Mouse (Mus musculus): ENCODE results near the gene Pnmt. TPM values are rescaled to one million over a fixed set of nuclear protein-coding genes. Genes with fewer than 3 reads are reported as not detected.

The Pnmt gene
- polyA plus RNA-seq, 1 experiment, result 1.3 TPM

DNA sequence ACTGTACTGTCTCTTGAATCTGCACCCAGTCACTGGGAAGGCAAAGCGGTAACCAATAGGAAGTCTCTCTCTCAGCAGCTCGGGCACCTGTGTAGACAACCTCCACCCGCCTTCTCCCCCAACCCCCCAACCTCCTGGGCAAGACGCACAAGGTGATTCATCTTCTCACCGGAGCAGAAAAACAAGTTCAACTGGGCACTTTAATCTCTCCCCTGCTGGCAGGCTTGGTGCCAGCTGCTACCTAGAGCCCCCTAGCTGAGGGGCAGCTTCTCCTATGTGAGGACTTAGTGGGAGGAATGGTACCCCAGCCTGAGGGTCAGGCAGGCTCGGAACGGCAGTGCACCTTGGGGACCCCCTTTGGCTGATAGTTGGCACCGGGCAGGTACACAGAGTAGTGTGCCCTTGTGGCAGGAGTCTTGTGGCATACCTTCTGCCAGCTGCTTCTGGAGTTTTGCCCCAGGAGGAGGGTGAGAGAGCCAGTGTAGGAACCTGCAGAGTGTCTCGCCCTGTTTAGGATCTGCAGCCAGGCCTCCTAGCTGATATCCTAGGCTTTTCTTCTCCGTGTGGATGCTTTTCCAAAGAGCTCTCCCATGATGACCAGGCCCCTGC lies 32.8 kb downstream of the Pnmt start:
- WGBS, result 85% methylated on average over 10 of the region's 10 CpGs
- Histone ChIP-seq H3K4me1 (replicated peaks; ENCODE audit: control insufficient read depth, insufficient read depth, low read length) (no peaks in the 10 kb centered on the region), H3K27me3 (ENCODE audit: control insufficient read depth, insufficient read depth, low read length) (no peaks in the 10 kb centered on the region; the same call in 1 of the 2 replicates), H3K36me3 (ENCODE audit: control insufficient read depth, insufficient read depth, low read length) (no peaks in the 10 kb centered on the region), H3K27ac (ENCODE audit: control insufficient read depth, insufficient read depth, low read length) (no peak overlapping the region), H3K4me3 (ENCODE audit: control insufficient read depth, insufficient read depth, low read length) (no peak overlapping the region)
- DNase-seq, result no peak
- TF ChIP-seq POLR2A (IDR thresholded peaks at IDR 0.05; ENCODE audit: control insufficient read depth, extremely low read depth, insufficient read depth, low read length, poor library complexity) (no peak), CTCF (IDR thresholded peaks at IDR 0.05; ENCODE audit: borderline replicate concordance, control insufficient read depth, extremely low read depth, insufficient read depth, low read length, poor library complexity) (no peak)

DNA sequence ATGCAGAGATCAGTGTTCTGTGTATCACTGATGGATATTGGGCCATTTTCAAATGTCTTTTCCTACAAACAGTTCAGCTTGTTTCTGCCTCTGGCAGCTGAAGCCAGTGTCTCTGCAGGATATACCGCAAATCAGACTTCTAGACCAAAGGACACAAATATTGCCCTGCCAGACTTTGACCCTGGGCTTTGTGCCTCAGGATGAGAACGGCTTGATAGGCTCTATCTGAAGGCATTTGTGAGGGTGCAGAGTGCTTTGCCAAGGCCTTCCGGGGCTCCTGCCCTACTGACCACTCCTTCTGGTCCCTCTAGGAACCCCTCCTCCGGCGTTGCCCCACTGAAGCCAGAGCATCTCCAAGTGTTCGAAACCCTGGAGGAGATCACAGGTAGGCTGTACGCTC lies 40.3 kb downstream of the Pnmt start:
- no peaks in the 10 kb centered on the region for H3K4me1 ChIP-seq (replicated peaks; ENCODE audit: control insufficient read depth, insufficient read depth, low read length)
- TF ChIP-seq POLR2A (IDR thresholded peaks at IDR 0.05; ENCODE audit: control insufficient read depth, extremely low read depth, insufficient read depth, low read length, poor library complexity), result no peak
- no peak for TF ChIP-seq CTCF (IDR thresholded peaks at IDR 0.05; ENCODE audit: borderline replicate concordance, control insufficient read depth, extremely low read depth, insufficient read depth, low read length, poor library complexity)
- no peaks in the 10 kb centered on the region for H3K27me3 ChIP-seq (ENCODE audit: control insufficient read depth, insufficient read depth, low read length)
- H3K4me3 ChIP-seq (ENCODE audit: control insufficient read depth, insufficient read depth, low read length), result no peak overlapping the region
- no peaks in the 10 kb centered on the region for H3K36me3 ChIP-seq (ENCODE audit: control insufficient read depth, insufficient read depth, low read length)
- no peak overlapping the region for H3K27ac ChIP-seq (ENCODE audit: control insufficient read depth, insufficient read depth, low read length)
- 94% methylated on average over 7 of the region's 7 CpGs for WGBS
- no peak for DNase-seq

GRCm38 (mm10) chr11:98428436-98428835 lies 42.2 kb downstream of the Pnmt start:
- WGBS, result 92% methylated on average over 5 of the region's 5 CpGs
- H3K4me1 ChIP-seq (replicated peaks; ENCODE audit: control insufficient read depth, insufficient read depth, low read length), result no peaks in the 10 kb centered on the region
- H3K36me3 ChIP-seq (ENCODE audit: control insufficient read depth, insufficient read depth, low read length), result no peaks in the 10 kb centered on the region
- no peak overlapping the region for H3K4me3 ChIP-seq (ENCODE audit: control insufficient read depth, insufficient read depth, low read length)
- DNase-seq, result no peak
- no peaks in the 10 kb centered on the region for H3K27me3 ChIP-seq (ENCODE audit: control insufficient read depth, insufficient read depth, low read length)
- TF ChIP-seq CTCF (IDR thresholded peaks at IDR 0.05; ENCODE audit: borderline replicate concordance, control insufficient read depth, extremely low read depth, insufficient read depth, low read length, poor library complexity) (no peak), POLR2A (IDR thresholded peaks at IDR 0.05; ENCODE audit: control insufficient read depth, extremely low read depth, insufficient read depth, low read length, poor library complexity) (no peak)
- H3K27ac ChIP-seq (ENCODE audit: control insufficient read depth, insufficient read depth, low read length), result no peak overlapping the region

- TF ChIP-seq POLR2A (IDR thresholded peaks at IDR 0.05; ENCODE audit: control insufficient read depth, extremely low read depth, insufficient read depth, low read length, poor library complexity) (no peak), CTCF (IDR thresholded peaks at IDR 0.05; ENCODE audit: borderline replicate concordance, control insufficient read depth, extremely low read depth, insufficient read depth, low read length, poor library complexity) (no peak)
- no peak overlapping the region for H3K4me3 ChIP-seq (ENCODE audit: control insufficient read depth, insufficient read depth, low read length)
- H3K27me3 ChIP-seq (ENCODE audit: control insufficient read depth, insufficient read depth, low read length), result no peaks in the 10 kb centered on the region
- WGBS, result 86% methylated on average over 9 of the region's 9 CpGs
- H3K27ac ChIP-seq (ENCODE audit: control insufficient read depth, insufficient read depth, low read length), result no peak overlapping the region
- H3K4me1 ChIP-seq (replicated peaks; ENCODE audit: control insufficient read depth, insufficient read depth, low read length), result no peaks in the 10 kb centered on the region
- no peaks in the 10 kb centered on the region for H3K36me3 ChIP-seq (ENCODE audit: control insufficient read depth, insufficient read depth, low read length)
- no peak for DNase-seq
Observed at GRCm38 (mm10) chr11:98431743-98432502, 45.7 kb downstream of the Pnmt start.

DNA sequence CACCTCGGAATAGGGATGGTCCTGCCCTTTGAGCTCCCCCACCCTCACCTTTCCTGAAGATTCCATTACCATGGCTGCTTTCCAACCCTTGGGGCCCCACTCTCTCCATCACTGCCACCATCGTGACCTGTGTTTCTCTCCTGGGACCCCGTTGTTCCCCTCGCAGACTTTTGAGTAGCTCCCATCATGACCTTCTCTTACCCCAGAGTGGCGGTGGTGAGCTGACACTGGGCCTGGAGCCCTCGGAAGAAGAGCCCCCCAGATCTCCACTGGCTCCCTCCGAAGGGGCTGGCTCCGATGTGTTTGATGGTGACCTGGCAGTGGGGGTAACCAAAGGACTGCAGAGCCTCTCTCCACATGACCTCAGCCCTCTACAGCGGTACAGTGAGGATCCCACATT lies 49.5 kb downstream of the Pnmt start:
- Histone ChIP-seq H3K27ac (ENCODE audit: control insufficient read depth, insufficient read depth, low read length) (no peak overlapping the region), H3K27me3 (ENCODE audit: control insufficient read depth, insufficient read depth, low read length) (no peaks in the 10 kb centered on the region), H3K4me1 (replicated peaks; ENCODE audit: control insufficient read depth, insufficient read depth, low read length) (peaks cover 7% of the 10 kb centered on the region), H3K4me3 (ENCODE audit: control insufficient read depth, insufficient read depth, low read length) (no peak overlapping the region), H3K36me3 (ENCODE audit: control insufficient read depth, insufficient read depth, low read length) (peaks cover 4% of the 10 kb centered on the region; the same call in 1 of the 2 replicates)
- DNase-seq, result no peak
- 87% methylated on average over 9 of the region's 9 CpGs for WGBS
- TF ChIP-seq CTCF (IDR thresholded peaks at IDR 0.05; ENCODE audit: borderline replicate concordance, control insufficient read depth, extremely low read depth, insufficient read depth, low read length, poor library complexity) (no peak), POLR2A (IDR thresholded peaks at IDR 0.05; ENCODE audit: control insufficient read depth, extremely low read depth, insufficient read depth, low read length, poor library complexity) (no peak)

GRCm38 (mm10) chr11:98437441-98437840 lies 51.2 kb downstream of the Pnmt start:
- 97% methylated on average over 6 of the region's 6 CpGs for WGBS

More at GRCm38 (mm10) chr11:98437441-98437840, 51.2 kb downstream of the Pnmt start:
- H3K4me1 ChIP-seq (replicated peaks; ENCODE audit: control insufficient read depth, insufficient read depth, low read length), result peaks cover 7% of the 10 kb centered on the region
- DNase-seq, result no peak
- no peak overlapping the region for H3K27ac ChIP-seq (ENCODE audit: control insufficient read depth, insufficient read depth, low read length)
- H3K4me3 ChIP-seq (ENCODE audit: control insufficient read depth, insufficient read depth, low read length), result no peak overlapping the region
- H3K27me3 ChIP-seq (ENCODE audit: control insufficient read depth, insufficient read depth, low read length), result no peaks in the 10 kb centered on the region
- H3K36me3 ChIP-seq (ENCODE audit: control insufficient read depth, insufficient read depth, low read length), result peaks cover 4% of the 10 kb centered on the region; the same call in 1 of the 2 replicates
- no peak for TF ChIP-seq POLR2A (IDR thresholded peaks at IDR 0.05; ENCODE audit: control insufficient read depth, extremely low read depth, insufficient read depth, low read length, poor library complexity)
- no peak for TF ChIP-seq CTCF (IDR thresholded peaks at IDR 0.05; ENCODE audit: borderline replicate concordance, control insufficient read depth, extremely low read depth, insufficient read depth, low read length, poor library complexity)

Other genes with a start within 250 kb of the Pnmt start
- gene Fbxl20, start 236.0 kb upstream of the Pnmt start, polyA plus RNA-seq (2012; rRNA removed), result 37.8 and 40.3 TPM in 2 replicates
- gene Med1, start 193.2 kb upstream of the Pnmt start, polyA plus RNA-seq (2012; rRNA removed), result 29.0 and 30.8 TPM in 2 replicates
- 27.0 and 30.4 TPM in 2 replicates for gene Cdk12, start 183.4 kb upstream of the Pnmt start, polyA plus RNA-seq (2012; rRNA removed)
- 0.12 and 0.22 TPM in 2 replicates for gene Neurod2, start 56.8 kb upstream of the Pnmt start, polyA plus RNA-seq (2012; rRNA removed)
- 5.9 and 11.5 TPM in 2 replicates for gene Ppp1r1b, start 38.0 kb upstream of the Pnmt start, polyA plus RNA-seq (2012; rRNA removed)
- 260 and 271 TPM in 2 replicates for gene Stard3, start 28.1 kb upstream of the Pnmt start, polyA plus RNA-seq (2012; rRNA removed)
- gene Tcap, start 2.6 kb upstream of the Pnmt start, polyA plus RNA-seq (2012; rRNA removed), result 9.9 and 83.8 TPM in 2 replicates
- gene Pgap3, start 14.0 kb downstream of the Pnmt start, polyA plus RNA-seq (2012; rRNA removed), result 51.8 and 52.5 TPM in 2 replicates
- gene Erbb2, start 26.0 kb downstream of the Pnmt start, polyA plus RNA-seq (2012; rRNA removed), result 6.0 and 6.6 TPM in 2 replicates
- gene Mien1, start 52.5 kb downstream of the Pnmt start, polyA plus RNA-seq (2012; rRNA removed), result 70.5 and 96.7 TPM in 2 replicates
- 6.7 and 6.8 TPM in 2 replicates for gene Grb7, start 59.9 kb downstream of the Pnmt start, polyA plus RNA-seq (2012; rRNA removed)
- 143 and 183 TPM in 2 replicates for gene Ikzf3, start 159.6 kb downstream of the Pnmt start, polyA plus RNA-seq (2012; rRNA removed)
- 1.1 and 1.2 TPM in 2 replicates for gene Zpbp2, start 164.6 kb downstream of the Pnmt start, polyA plus RNA-seq (2012; rRNA removed)
- gene Ormdl3, start 200.9 kb downstream of the Pnmt start, polyA plus RNA-seq (2012; rRNA removed), result 66.8 and 74.6 TPM in 2 replicates
- not detected in 2 replicates for gene Lrrc3c, start 211.8 kb downstream of the Pnmt start, polyA plus RNA-seq (2012; rRNA removed)
- gene Gm12355, start 239.2 kb downstream of the Pnmt start, polyA plus RNA-seq (2012; rRNA removed), result not detected in 2 replicates
- 0.74 and 1.1 TPM in 2 replicates for gene Gsdma3, start 239.9 kb downstream of the Pnmt start, polyA plus RNA-seq (2012; rRNA removed)